Mouse (Mus musculus) liver, embryonic 15.5 days (tissue): ENCODE measurements around the gene Col13a1. TPM values are rescaled to one million over a fixed set of nuclear protein-coding genes. Genes with fewer than 3 reads are reported as not detected.

Source experiments
- ATAC-seq: fragments of 200-750 bp; cut with Nextera tagmentation; 2 replicates; pipeline ENCODE4 v1.8.0; 2017; ENCODE audit warnings: moderate number of reproducible peaks, mild to moderate bottlenecking, moderate library complexity; ENCODE audit not compliant: insufficient read depth
- H3K27ac ChIP-seq: fragments of 300-500 bp; sonication (generic); replicated peaks from 2 replicates; pipeline ENCODE4 v1.5.1; 2015; ENCODE audit warnings: mild to moderate bottlenecking, inconsistent platforms
- H3K27me3 ChIP-seq: fragments of 300-500 bp; sonication (generic); 2 replicates; pipeline ENCODE4 v1.6.1; 2015; ENCODE audit warnings: mild to moderate bottlenecking, inconsistent platforms
- H3K36me3 ChIP-seq: fragments of 300-500 bp; sonication (generic); replicated peaks from 2 replicates; pipeline ENCODE4 v1.6.1; 2015; ENCODE audit warnings: moderate library complexity, mild to moderate bottlenecking, inconsistent platforms
- H3K4me1 ChIP-seq: fragments of 300-500 bp; sonication (generic); replicated peaks from 2 replicates; pipeline ENCODE4 v1.6.1; 2015; ENCODE audit warnings: inconsistent platforms
- H3K4me2 ChIP-seq: fragments of 300-500 bp; sonication (generic); 2 replicates; pipeline ENCODE4 v1.6.1; 2015; ENCODE audit warnings: moderate library complexity, mild to moderate bottlenecking, inconsistent platforms
- H3K4me3 ChIP-seq: fragments of 300-500 bp; sonication (generic); replicated peaks from 2 replicates; pipeline ENCODE4 v1.5.1; 2015; ENCODE audit warnings: mild to moderate bottlenecking, inconsistent platforms
- H3K9ac ChIP-seq: fragments of 300-500 bp; sonication (generic); 2 replicates; pipeline ENCODE4 v1.6.1; 2015; ENCODE audit warnings: moderate library complexity, mild to moderate bottlenecking, inconsistent platforms
- H3K9me3 ChIP-seq: fragments of 300-500 bp; sonication (generic); replicated peaks from 2 replicates; pipeline ENCODE4 v1.6.1; 2016; ENCODE audit warnings: inconsistent platforms
- WGBS: fragments of 180-500 bp; shearing (Covaris S2); methylation state at CpG from one replicate; pipeline ENCODE4 v1.1.7; 2015; ENCODE audit warnings: mixed read lengths; ENCODE audit not compliant: insufficient replicate concordance; 5-methylcytosine and 5-hydroxymethylcytosine counted together
- polyA plus RNA-seq: library from polyadenylated mRNA; unstranded; fragments of >200 nt; fragmentation: Nextera tagmentation; extraction: Ambion mirVana; gene quantifications from 2 replicates; pipeline ENCODE4 v1.2.1, GENCODE M21; 2015

Col13a1 gene
- polyA plus RNA-seq, 1 experiment from 2014 or later, result 1.0 TPM

DNA sequence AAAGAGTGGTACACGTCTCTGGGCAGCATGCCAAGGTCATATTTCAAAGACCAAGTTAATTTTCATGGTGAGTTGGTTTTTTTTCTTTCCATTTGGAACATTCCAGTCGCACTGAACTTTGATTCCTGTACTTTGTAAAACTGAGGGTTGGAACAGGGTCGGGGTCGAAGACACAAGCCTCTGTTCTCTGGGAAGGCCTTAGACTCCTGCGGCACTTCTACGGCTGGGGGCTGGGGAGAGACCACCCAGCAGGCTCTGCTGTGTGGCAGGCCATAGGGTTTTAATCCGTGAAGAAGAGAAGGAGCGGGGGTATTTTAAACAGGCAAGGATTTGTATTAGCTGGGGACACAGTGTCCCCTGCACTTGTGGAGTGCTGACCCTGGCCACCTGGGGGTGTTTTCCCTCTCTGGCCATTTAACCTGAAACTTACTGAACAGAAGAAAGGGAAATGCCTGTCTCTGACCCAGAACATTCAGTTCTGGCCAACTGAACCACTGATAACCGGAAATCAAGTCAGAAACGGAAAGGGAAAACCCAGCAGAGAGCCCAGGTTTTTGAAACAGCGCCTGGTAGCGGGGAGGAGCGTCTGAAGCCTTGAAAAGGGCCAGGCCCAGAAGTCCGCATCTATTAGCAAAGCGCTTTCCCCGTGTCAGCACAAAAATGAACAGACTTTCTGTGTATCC, 152.0 kb downstream of the Col13a1 start:
- no peaks in the 10 kb centered on the region for H3K4me1 ChIP-seq
- no peaks in the 10 kb centered on the region for H3K9me3 ChIP-seq
- H3K4me2 ChIP-seq, result no peak overlapping the region
- H3K4me3 ChIP-seq, result no peak overlapping the region
- no peak overlapping the region for H3K27ac ChIP-seq
- no peak overlapping the region for H3K9ac ChIP-seq
- 54% methylated on average over 16 of the region's 16 CpGs for WGBS
- no peaks in the 10 kb centered on the region for H3K27me3 ChIP-seq
- no peak for ATAC-seq
- H3K36me3 ChIP-seq, result no peaks in the 10 kb centered on the region

DNA sequence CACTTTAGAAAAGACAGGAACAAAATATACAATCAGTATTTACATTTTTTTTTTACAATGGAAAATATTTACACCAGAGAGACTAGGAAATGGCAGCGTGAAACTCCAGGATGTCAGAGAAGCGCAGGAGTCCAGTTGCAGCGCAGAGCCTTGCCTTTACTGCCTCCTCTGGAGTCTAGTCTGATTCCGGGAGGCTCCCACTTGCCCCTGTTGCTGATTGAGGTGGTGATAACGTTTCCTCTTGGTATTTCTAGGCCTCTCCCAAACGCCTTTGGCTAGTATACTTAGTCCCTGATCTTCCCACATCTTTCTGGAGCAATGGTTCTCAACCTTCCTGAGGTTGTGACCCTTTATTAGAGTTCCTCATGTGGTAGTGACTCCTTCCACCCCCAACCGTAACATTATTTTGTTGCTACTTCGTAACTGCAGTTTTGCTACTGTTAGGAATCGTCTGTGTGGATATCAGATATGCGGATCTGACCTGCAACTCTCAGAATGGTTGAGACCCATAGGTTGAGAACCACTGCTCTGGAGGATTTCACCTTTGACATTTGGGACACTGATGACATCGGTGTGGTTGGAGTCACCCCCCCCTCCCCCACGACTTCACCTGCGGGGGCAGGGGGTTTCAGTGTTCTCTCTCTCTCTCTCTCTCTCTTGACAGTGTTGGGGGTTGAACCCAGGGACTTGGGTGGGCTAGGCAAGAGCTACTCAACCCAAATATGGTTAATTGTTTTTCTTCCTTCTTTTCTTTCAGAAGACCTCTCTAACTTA, 152.7 kb downstream of the Col13a1 start:
- 53% methylated on average over 13 of the region's 13 CpGs for WGBS
- H3K27me3 ChIP-seq, result no peaks in the 10 kb centered on the region

DNA sequence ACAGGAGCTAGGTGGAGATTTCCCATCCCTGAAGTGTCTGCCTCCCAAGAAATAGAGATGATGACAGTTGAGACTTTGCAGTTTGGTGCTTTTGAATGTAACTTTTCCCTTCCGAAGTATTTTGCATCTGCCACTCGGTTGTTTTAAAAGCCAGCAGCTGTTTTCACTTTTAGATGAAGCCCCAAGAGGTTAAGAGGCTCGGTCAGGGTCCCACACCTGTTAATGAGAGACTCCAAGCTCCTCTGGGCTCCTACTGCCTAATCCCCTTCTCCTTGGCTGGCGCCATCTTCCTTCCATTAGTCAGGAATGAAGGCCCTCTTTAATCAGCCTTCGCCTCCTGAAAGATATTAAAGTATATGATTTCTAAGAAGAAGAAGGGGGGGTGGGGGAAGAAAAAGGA, 153.4 kb downstream of the Col13a1 start:
- H3K9ac ChIP-seq, result no peak overlapping the region
- H3K4me3 ChIP-seq, result no peak overlapping the region
- no peaks in the 10 kb centered on the region for H3K36me3 ChIP-seq
- H3K27me3 ChIP-seq, result no peaks in the 10 kb centered on the region
- WGBS, result 41% methylated on average over 5 of the region's 5 CpGs
- H3K4me1 ChIP-seq, result no peaks in the 10 kb centered on the region
- no peak overlapping the region for H3K27ac ChIP-seq
- no peak for ATAC-seq
- H3K4me2 ChIP-seq, result no peak overlapping the region
- H3K9me3 ChIP-seq, result no peaks in the 10 kb centered on the region

More for the DNA sequence above, 152.7 kb downstream of the Col13a1 start:
- no peak overlapping the region for H3K4me3 ChIP-seq
- no peaks in the 10 kb centered on the region for H3K36me3 ChIP-seq
- H3K4me1 ChIP-seq, result no peaks in the 10 kb centered on the region
- H3K4me2 ChIP-seq, result no peak overlapping the region
- no peak overlapping the region for H3K27ac ChIP-seq
- H3K9me3 ChIP-seq, result no peaks in the 10 kb centered on the region
- H3K9ac ChIP-seq, result no peak overlapping the region
- no peak for ATAC-seq

DNA sequence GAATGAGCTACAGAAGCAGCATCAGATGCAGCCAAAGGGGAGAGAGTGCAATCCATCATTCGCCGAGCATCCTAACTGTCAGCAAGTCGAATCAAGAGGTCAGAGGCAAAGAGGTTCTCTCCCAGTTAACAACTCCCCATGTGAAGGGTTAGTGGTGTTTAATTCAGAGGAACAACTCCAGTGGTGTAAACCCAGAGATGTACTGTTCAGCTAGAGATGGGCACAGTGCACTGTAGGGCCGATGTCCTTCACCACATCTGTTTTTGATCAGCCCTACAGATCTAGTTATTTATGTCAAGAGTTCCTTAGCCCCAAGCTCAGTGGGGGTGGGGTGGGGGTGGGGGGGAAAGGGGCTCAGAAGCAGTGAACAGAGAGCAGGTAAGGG, 155.2 kb downstream of the Col13a1 start:
- H3K27ac ChIP-seq, result no peak overlapping the region
- H3K9me3 ChIP-seq, result no peaks in the 10 kb centered on the region
- H3K27me3 ChIP-seq, result no peaks in the 10 kb centered on the region
- H3K4me3 ChIP-seq, result no peak overlapping the region
- no peak overlapping the region for H3K4me2 ChIP-seq
- no peak overlapping the region for H3K9ac ChIP-seq
- ATAC-seq, result no peak
- no peaks in the 10 kb centered on the region for H3K36me3 ChIP-seq
- no peaks in the 10 kb centered on the region for H3K4me1 ChIP-seq
- 61% methylated on average over 4 of the region's 4 CpGs for WGBS

DNA sequence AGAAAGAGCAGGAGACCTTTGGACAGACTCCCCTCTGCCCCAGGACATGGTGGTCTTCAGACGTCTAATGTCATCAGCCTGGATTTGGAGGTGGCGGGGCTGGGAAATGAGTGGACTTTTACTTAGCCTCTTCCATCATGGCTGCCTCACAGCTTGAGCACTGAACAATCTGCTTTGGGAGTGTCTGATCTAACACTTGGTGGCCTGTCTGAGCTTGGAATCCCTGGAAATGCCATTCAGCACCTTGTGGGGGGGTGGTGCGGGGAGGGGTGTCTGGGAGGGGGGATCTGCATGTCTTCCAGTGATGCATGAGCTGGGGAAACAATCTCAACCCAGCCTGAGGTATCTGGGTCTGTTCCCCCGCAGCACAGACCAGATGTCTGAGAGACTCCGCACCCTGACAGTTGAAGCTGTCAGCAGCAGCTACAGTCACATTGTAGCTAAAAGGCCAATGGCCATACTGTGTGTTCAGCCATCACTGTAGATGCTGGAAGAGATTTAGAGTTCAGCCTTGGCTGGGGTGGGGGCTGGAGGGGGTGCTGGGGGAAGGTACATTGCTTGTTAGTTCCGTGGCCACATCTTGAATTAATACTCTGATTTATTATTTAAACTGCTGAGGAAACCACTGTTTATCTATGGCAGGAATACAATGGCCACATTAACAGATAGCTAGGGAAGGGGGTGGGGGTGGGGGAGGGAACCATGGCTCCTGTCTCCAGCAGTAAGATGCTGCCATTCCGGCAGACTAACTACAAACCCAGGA, 155.8 kb downstream of the Col13a1 start:
- Histone ChIP-seq H3K9ac (no peak overlapping the region), H3K27me3 (no peaks in the 10 kb centered on the region), H3K4me1 (no peaks in the 10 kb centered on the region), H3K4me3 (no peak overlapping the region), H3K4me2 (no peak overlapping the region), H3K9me3 (no peaks in the 10 kb centered on the region), H3K36me3 (no peaks in the 10 kb centered on the region), H3K27ac (no peak overlapping the region)
- 49% methylated on average over 7 of the region's 7 CpGs for WGBS
- no peak for ATAC-seq

DNA sequence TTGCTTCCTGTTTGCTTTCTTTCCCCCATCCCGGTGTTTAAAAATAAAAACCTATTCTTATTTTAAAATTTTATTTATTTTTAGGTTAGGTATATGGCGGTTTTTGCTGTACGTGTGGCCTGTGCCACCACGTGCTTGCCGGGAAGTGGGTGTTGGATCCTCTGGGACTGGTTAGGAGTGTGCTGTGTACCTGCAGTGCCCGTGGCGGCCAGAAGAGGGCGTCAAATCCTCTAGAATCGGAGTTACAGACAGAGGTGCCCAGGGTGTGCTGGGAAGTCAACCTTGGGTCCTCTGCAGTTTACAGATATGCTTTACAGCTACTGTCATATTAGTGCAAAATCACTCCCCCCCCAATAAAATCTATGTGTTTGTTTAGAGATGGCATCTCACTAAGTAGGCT, 158.9 kb downstream of the Col13a1 start:
- Histone ChIP-seq H3K27me3 (no peaks in the 10 kb centered on the region), H3K4me2 (no peak overlapping the region), H3K36me3 (no peaks in the 10 kb centered on the region), H3K4me3 (no peak overlapping the region), H3K27ac (no peak overlapping the region), H3K9ac (no peak overlapping the region), H3K9me3 (no peaks in the 10 kb centered on the region), H3K4me1 (no peaks in the 10 kb centered on the region)
- 42% methylated on average over 9 of the region's 9 CpGs for WGBS
- no peak for ATAC-seq

DNA sequence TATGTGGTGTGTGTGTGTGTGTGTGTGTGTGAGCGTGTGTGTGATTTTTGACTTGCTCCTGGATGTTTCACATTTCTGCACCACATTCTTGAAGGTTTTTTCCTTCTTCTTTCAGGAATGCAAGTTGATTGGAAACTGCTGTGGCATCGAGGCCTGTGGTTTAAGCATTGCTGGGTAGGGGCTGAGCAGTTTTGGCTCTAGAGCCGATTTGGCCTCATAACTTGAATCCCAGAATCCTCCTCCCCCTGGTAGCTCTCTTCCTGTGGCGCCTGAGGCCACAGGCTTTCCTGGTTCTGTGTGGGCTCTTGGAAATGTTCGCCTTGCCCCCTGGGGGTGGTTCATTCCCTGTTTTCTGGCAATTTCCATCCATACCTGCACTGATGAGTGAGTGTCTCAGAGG, 166.9 kb downstream of the Col13a1 start:
- Histone ChIP-seq H3K4me2 (no peak overlapping the region), H3K27ac (no peak overlapping the region), H3K36me3 (no peaks in the 10 kb centered on the region), H3K9ac (no peak overlapping the region), H3K27me3 (no peaks in the 10 kb centered on the region), H3K9me3 (no peaks in the 10 kb centered on the region), H3K4me1 (no peaks in the 10 kb centered on the region), H3K4me3 (no peak overlapping the region)
- no peak for ATAC-seq
- 53% methylated on average over 5 of the region's 5 CpGs for WGBS

DNA sequence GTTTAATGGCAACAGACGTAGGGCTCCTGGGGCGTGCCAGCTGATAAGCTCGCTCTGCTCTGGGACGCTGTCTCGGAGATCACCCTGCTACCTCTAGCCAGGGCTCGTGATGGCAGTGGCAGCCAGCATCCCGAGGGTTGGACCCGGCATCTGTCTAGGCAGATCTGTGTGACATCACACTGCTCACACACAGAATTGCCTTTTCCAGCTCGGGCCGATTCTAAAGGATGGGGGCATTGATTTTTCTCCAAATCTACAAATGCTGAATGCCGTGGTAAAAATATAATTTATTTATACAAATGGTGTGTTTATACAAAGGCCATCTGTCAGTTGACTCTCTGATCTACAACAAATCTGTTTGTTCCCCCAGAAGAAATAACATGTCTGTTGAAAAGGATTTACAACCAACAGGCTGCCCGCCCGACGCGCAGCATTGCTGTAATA, 180.8 kb downstream of the Col13a1 start:
- H3K9ac ChIP-seq, result no peak overlapping the region
- no peak for ATAC-seq
- 68% methylated on average over 15 of the region's 15 CpGs for WGBS

DNA sequence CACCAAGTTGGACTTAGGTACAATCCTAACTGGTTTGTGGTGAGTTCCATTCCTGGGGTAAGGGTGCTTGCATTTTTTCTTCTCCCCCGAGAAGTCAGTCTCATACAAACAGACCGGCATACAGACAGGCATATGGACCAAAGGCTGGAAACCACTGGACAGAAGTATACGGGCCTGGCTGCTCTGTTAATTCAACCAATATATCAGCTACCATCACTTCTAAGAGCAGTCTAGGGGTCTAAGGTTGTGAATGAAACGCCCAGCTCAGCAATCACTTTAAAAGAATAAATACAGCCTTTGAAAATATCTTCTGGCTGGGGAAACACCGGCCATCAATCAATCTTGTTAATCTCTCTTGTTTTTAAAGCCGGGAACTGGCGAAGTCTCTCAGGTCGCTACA, 183.4 kb downstream of the Col13a1 start:
- Histone ChIP-seq H3K27me3 (no peaks in the 10 kb centered on the region), H3K4me2 (no peak overlapping the region), H3K9ac (no peak overlapping the region), H3K36me3 (no peaks in the 10 kb centered on the region), H3K9me3 (no peaks in the 10 kb centered on the region), H3K4me3 (no peak overlapping the region), H3K4me1 (no peaks in the 10 kb centered on the region), H3K27ac (no peak overlapping the region)
- ATAC-seq, result no peak
- 42% methylated on average over 8 of the region's 8 CpGs for WGBS

More for the DNA sequence above, 180.8 kb downstream of the Col13a1 start:
- Histone ChIP-seq H3K9me3 (no peaks in the 10 kb centered on the region), H3K27me3 (no peaks in the 10 kb centered on the region), H3K27ac (no peak overlapping the region), H3K4me2 (no peak overlapping the region), H3K4me3 (no peak overlapping the region), H3K36me3 (no peaks in the 10 kb centered on the region), H3K4me1 (no peaks in the 10 kb centered on the region)

DNA sequence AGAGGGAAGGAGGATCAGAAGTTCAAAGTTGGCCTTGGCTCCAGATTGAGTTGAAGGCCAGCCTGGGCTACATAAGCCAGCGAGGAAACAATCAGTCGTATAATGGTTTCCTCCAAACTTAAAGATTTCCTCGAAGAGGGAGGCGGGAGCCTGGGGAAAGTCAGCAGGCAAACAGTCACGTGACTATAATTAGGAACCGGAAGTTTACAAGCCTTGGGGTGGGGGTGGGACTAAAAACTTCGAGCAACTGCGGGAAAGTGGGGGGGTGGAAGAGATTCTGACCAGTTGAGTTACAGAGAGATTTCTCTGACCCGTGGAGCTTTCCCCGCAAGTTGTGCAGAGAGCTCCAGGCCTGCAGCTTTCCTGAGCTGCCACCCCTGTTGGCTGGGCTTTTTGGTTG, 183.9 kb downstream of the Col13a1 start:
- no peak overlapping the region for H3K9ac ChIP-seq
- no peaks in the 10 kb centered on the region for H3K36me3 ChIP-seq
- no peak overlapping the region for H3K27ac ChIP-seq
- H3K27me3 ChIP-seq, result no peaks in the 10 kb centered on the region
- no peaks in the 10 kb centered on the region for H3K4me1 ChIP-seq
- WGBS, result 29% methylated on average over 10 of the region's 10 CpGs
- no peak overlapping the region for H3K4me3 ChIP-seq
- H3K4me2 ChIP-seq, result no peak overlapping the region
- no peak for ATAC-seq
- no peaks in the 10 kb centered on the region for H3K9me3 ChIP-seq

DNA sequence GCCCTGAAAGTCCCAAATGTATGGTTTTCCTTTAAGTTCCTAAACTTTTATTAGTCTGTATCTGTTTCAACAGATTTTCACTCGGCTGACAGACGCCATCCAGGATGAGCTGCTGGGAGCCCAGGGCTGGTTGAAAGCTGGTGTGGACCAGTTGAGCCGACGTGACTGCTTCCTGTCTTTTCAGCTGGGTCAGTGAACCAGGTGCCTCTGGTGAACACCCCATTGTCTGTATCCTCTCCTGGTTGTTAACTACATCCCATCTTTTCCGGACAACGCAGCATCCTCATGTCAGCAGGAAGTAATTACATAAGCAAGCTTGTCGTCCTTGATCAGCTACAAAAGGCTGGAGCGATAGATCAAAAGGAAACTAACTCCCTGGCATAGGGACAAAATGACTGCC, 185.9 kb downstream of the Col13a1 start:
- Histone ChIP-seq H3K4me2 (no peak overlapping the region), H3K4me3 (no peak overlapping the region), H3K9me3 (no peaks in the 10 kb centered on the region), H3K36me3 (no peaks in the 10 kb centered on the region), H3K9ac (no peak overlapping the region), H3K4me1 (no peaks in the 10 kb centered on the region), H3K27me3 (no peaks in the 10 kb centered on the region), H3K27ac (no peak overlapping the region)
- WGBS, result 39% methylated on average over 8 of the region's 8 CpGs
- no peak for ATAC-seq
